Mouse (Mus musculus) forebrain, embryonic 13.5 days (tissue): ENCODE measurements around the gene Gm10801. TPM values are rescaled to one million over a fixed set of nuclear protein-coding genes. Genes with fewer than 3 reads are reported as not detected.
"Not testable (repeated sequence)": the region's sequence is repeated elsewhere in the genome, so short reads cannot be mapped to it uniquely, and the experiment has no call there.

Experiments used
- ATAC-seq: fragments of 200-750 bp; cut with Nextera tagmentation; 2 replicates; pipeline ENCODE4 v1.8.0; 2017
- H3K27ac ChIP-seq: fragments of 300-500 bp; sonication (generic); 2 replicates; pipeline ENCODE4 v1.5.1; 2015; ENCODE audit warnings: inconsistent platforms, mild to moderate bottlenecking, moderate library complexity
- H3K27me3 ChIP-seq: fragments of 300-500 bp; sonication (generic); 2 replicates; pipeline ENCODE4 v1.6.1; 2015; ENCODE audit warnings: mild to moderate bottlenecking, inconsistent platforms
- H3K36me3 ChIP-seq: fragments of 300-500 bp; sonication (generic); 2 replicates; pipeline ENCODE4 v1.6.1; 2015; ENCODE audit warnings: mild to moderate bottlenecking, inconsistent platforms; ENCODE audit not compliant: poor library complexity, severe bottlenecking
- H3K4me1 ChIP-seq: fragments of 300-500 bp; sonication (generic); 2 replicates; pipeline ENCODE4 v1.6.1; 2015; ENCODE audit warnings: inconsistent platforms
- H3K4me2 ChIP-seq: fragments of 300-500 bp; sonication (generic); 2 replicates; pipeline ENCODE4 v1.6.1; 2015; ENCODE audit warnings: inconsistent platforms, mild to moderate bottlenecking, moderate library complexity
- H3K4me3 ChIP-seq: fragments of 300-500 bp; sonication (generic); 2 replicates; pipeline ENCODE4 v1.5.1; 2015; ENCODE audit warnings: mild to moderate bottlenecking, inconsistent platforms
- H3K9ac ChIP-seq: fragments of 300-500 bp; sonication (generic); 2 replicates; pipeline ENCODE4 v1.6.1; 2015; ENCODE audit warnings: mild to moderate bottlenecking, inconsistent platforms
- H3K9me3 ChIP-seq: fragments of 300-500 bp; sonication (generic); replicated peaks from 2 replicates; pipeline ENCODE4 v1.6.1; 2016; ENCODE audit warnings: inconsistent platforms
- WGBS: fragments of 180-500 bp; shearing (Covaris S2); methylation state at CpG from one replicate; pipeline ENCODE4 v1.1.7; 2015; 5-methylcytosine and 5-hydroxymethylcytosine counted together
- polyA plus RNA-seq: library from polyadenylated mRNA; unstranded; fragments of >200 nt; fragmentation: Nextera tagmentation; extraction: Ambion mirVana; gene quantifications from 2 replicates; pipeline ENCODE4 v1.2.1, GENCODE M21; 2015

Gene Gm10801
- polyA plus RNA-seq: 0.65 and 0.89 TPM in 2 replicates

DNA sequence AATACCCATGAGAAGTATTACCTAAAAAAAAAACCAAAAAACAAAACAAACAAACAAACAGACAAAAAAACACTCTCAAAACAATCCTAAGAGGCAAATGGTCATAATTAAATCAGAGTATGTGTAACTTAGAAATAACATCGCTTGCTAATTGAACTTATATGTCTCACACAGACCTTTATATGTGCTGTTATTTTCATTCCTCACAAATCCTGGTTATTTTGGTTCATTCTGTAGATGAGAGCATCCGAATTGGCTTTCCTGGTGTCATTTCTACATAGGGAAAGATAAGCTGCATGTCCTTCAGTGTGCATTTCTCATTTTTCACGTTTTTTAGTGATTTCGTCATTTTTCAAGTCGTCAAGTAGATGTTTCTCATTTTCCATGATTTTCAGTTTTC, at the start of gene Gm10801:
TSS of gene Gm10801 (plus strand) at position 301 of the 400 bp plus-strand sequence.
- H3K9me3 ChIP-seq, H3K4me2 ChIP-seq, H3K9ac ChIP-seq, H3K4me3 ChIP-seq, H3K4me1 ChIP-seq, H3K27me3 ChIP-seq, ATAC-seq, H3K36me3 ChIP-seq, H3K27ac ChIP-seq: not testable (repeated sequence)
- 81% methylated on average over 4 of the region's 5 CpGs for whole genome bisulfite sequencing

DNA sequence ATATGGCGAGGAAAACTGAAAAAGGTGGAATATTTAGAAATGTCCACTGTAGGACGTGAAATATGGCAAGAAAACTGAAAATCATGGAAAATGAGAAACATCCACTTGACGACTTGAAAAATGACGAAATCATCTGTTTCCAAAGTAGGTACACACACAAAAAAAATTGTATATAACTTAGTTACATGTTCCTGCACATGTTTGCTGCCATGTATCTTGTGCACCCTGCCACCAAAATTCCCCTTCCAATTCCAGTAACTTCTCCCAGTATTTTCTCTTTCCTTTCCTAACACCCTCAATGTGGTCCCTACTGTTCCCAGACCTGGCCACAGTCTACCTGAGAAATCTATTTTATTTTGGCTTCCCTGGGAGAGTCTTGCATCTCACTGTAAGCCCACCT, 5.2 kb downstream of the Gm10801 start, which contains the start of gene Gm10800:
TSS of gene Gm10800 (minus strand) at position 101 of the 400 bp plus-strand sequence.
- ATAC-seq: not testable (repeated sequence)

DNA sequence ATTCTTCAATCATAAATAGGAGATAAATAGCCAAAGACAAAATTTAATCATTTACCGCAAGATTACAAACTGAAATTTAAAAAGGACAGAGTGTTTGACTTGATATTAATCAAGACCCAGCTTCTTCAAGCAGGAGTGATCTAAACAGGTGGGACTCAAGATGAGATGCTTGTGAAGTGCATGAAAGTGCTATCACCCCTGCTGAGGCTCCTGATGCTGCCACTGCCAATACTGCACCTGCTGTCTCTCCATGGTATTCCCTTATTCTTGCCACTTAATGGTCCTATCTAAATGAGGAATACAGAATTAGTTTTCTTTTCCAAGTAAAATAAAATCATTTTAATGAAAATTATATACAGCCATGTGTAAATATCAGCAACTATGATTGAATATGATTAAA, 35.5 kb downstream of the Gm10801 start:
- Histone ChIP-seq H3K4me2 (no peak overlapping the region), H3K27me3 (no peaks in the 10 kb centered on the region), H3K4me3 (no peak overlapping the region), H3K27ac (no peak overlapping the region), H3K4me1 (no peaks in the 10 kb centered on the region), H3K9ac (no peak overlapping the region), H3K9me3 (no peaks in the 10 kb centered on the region), H3K36me3 (no peaks in the 10 kb centered on the region)
- WGBS: 89% methylated on average over 1 of the region's 1 CpGs
- no peak for ATAC-seq

More for the DNA sequence above, 5.2 kb downstream of the Gm10801 start, which contains the start of gene Gm10800:
- not testable (repeated sequence) for H3K4me1 ChIP-seq, H3K27me3 ChIP-seq, H3K9me3 ChIP-seq, H3K4me3 ChIP-seq, H3K9ac ChIP-seq, H3K4me2 ChIP-seq, H3K27ac ChIP-seq, H3K36me3 ChIP-seq
- 83% methylated on average over 4 of the region's 4 CpGs for WGBS

Other genes starting within 250 kb of the Gm10801 start
- gene Gm10800, start 5.1 kb downstream of the Gm10801 start, polyA plus RNA-seq: 2.5 and 3.6 TPM in 2 replicates